Mouse (Mus musculus) kidney, embryonic 15.5 days (tissue): ENCODE measurements around the gene Lhfp. TPM values are rescaled to one million over a fixed set of nuclear protein-coding genes. Genes with fewer than 3 reads are reported as not detected.

Source experiments
- ATAC-seq: fragments of 200-750 bp; cut with Nextera tagmentation; replicated peaks from 2 replicates; pipeline ENCODE4 v1.8.0; 2017; ENCODE audit warnings: moderate TSS enrichment; ENCODE audit not compliant: low FRiP score
- H3K27ac ChIP-seq: fragments of 300-500 bp; sonication (generic); 2 replicates; pipeline ENCODE4 v1.5.1; 2015; ENCODE audit warnings: mild to moderate bottlenecking, inconsistent platforms
- H3K27me3 ChIP-seq: fragments of 300-500 bp; sonication (generic); 2 replicates; pipeline ENCODE4 v1.6.1; 2015; ENCODE audit warnings: inconsistent platforms
- H3K36me3 ChIP-seq: fragments of 300-500 bp; sonication (generic); 2 replicates; pipeline ENCODE4 v1.6.1; 2015; ENCODE audit warnings: inconsistent platforms
- H3K4me1 ChIP-seq: fragments of 300-500 bp; sonication (generic); 2 replicates; pipeline ENCODE4 v1.6.1; 2015; ENCODE audit warnings: inconsistent platforms
- H3K4me2 ChIP-seq: fragments of 300-500 bp; sonication (generic); 2 replicates; pipeline ENCODE4 v1.6.1; 2015; ENCODE audit warnings: moderate library complexity, mild to moderate bottlenecking, inconsistent platforms
- H3K4me3 ChIP-seq: fragments of 300-500 bp; sonication (generic); replicated peaks from 2 replicates; pipeline ENCODE4 v1.5.1; 2015; ENCODE audit warnings: mild to moderate bottlenecking, inconsistent platforms
- H3K9ac ChIP-seq: fragments of 300-500 bp; sonication (generic); 2 replicates; pipeline ENCODE4 v1.6.1; 2015; ENCODE audit warnings: mild to moderate bottlenecking, inconsistent platforms
- H3K9me3 ChIP-seq: fragments of 300-500 bp; sonication (generic); replicated peaks from 2 replicates; pipeline ENCODE4 v1.6.1; 2016; ENCODE audit warnings: inconsistent platforms
- WGBS: fragments of 180-500 bp; shearing (Covaris S2); methylation state at CpG from one replicate; pipeline ENCODE4 v1.1.7; 2015; ENCODE audit warnings: mixed read lengths; 5-methylcytosine and 5-hydroxymethylcytosine counted together
- polyA plus RNA-seq: library from polyadenylated mRNA; unstranded; fragments of >200 nt; fragmentation: Nextera tagmentation; extraction: Ambion mirVana; gene quantifications from 2 replicates; pipeline ENCODE4 v1.2.1, GENCODE M21; 2015

Gene Lhfp
- polyA plus RNA-seq, 1 experiment from 2014 or later, result 113 TPM

- 74% methylated on average over 3 of the region's 3 CpGs for WGBS
- Histone ChIP-seq H3K4me2 (no peak overlapping the region), H3K4me1 (no peaks in the 10 kb centered on the region), H3K9ac (no peak overlapping the region), H3K27me3 (no peaks in the 10 kb centered on the region), H3K9me3 (no peaks in the 10 kb centered on the region), H3K27ac (no peak overlapping the region), H3K36me3 (no peaks in the 10 kb centered on the region), H3K4me3 (no peak overlapping the region)
- no peak for ATAC-seq
These were observed 33.4 kb downstream of the Lhfp start for GRCm38 (mm10) chr3:53074761-53075160.

- H3K4me3 ChIP-seq, result no peak overlapping the region
- 93% methylated on average over 6 of the region's 6 CpGs for WGBS
- ATAC-seq, result no peak
- H3K4me2 ChIP-seq, result no peak overlapping the region
- H3K4me1 ChIP-seq, result no peaks in the 10 kb centered on the region
- no peaks in the 10 kb centered on the region for H3K36me3 ChIP-seq
- H3K27me3 ChIP-seq, result no peaks in the 10 kb centered on the region
- no peak overlapping the region for H3K9ac ChIP-seq
- H3K27ac ChIP-seq, result no peak overlapping the region
- H3K9me3 ChIP-seq, result no peaks in the 10 kb centered on the region
These were observed 39.0 kb downstream of the Lhfp start for GRCm38 (mm10) chr3:53080286-53080685.

GRCm38 (mm10) chr3:53080710-53081109 is 39.4 kb downstream of the Lhfp start:
- ATAC-seq, result no peak
- Histone ChIP-seq H3K9me3 (no peaks in the 10 kb centered on the region), H3K9ac (no peak overlapping the region), H3K4me1 (no peaks in the 10 kb centered on the region), H3K27me3 (no peaks in the 10 kb centered on the region), H3K4me2 (no peak overlapping the region), H3K27ac (no peak overlapping the region), H3K4me3 (no peak overlapping the region), H3K36me3 (no peaks in the 10 kb centered on the region)
- WGBS, result 90% methylated on average over 8 of the region's 8 CpGs

GRCm38 (mm10) chr3:53083717-53084116 is 42.4 kb downstream of the Lhfp start:
- H3K27me3 ChIP-seq, result no peaks in the 10 kb centered on the region
- H3K9ac ChIP-seq, result no peak overlapping the region
- no peak for ATAC-seq
- H3K4me3 ChIP-seq, result no peak overlapping the region
- peaks cover 9% of the 10 kb centered on the region; the same call in 1 of the 2 replicates for H3K4me1 ChIP-seq
- no peak overlapping the region for H3K4me2 ChIP-seq
- H3K36me3 ChIP-seq, result no peaks in the 10 kb centered on the region
- WGBS, result 73% methylated on average over 5 of the region's 5 CpGs
- H3K9me3 ChIP-seq, result no peaks in the 10 kb centered on the region
- no peak overlapping the region for H3K27ac ChIP-seq

- no peak overlapping the region for H3K27ac ChIP-seq
- no peak overlapping the region for H3K4me3 ChIP-seq
- H3K36me3 ChIP-seq, result no peaks in the 10 kb centered on the region
- no peak for ATAC-seq
- H3K9ac ChIP-seq, result no peak overlapping the region
- H3K4me1 ChIP-seq, result peaks cover 9% of the 10 kb centered on the region; the same call in 1 of the 2 replicates
- H3K9me3 ChIP-seq, result no peaks in the 10 kb centered on the region
- no peaks in the 10 kb centered on the region for H3K27me3 ChIP-seq
- no peak overlapping the region for H3K4me2 ChIP-seq
- WGBS, result 85% methylated on average over 8 of the region's 8 CpGs
These were observed 43.5 kb downstream of the Lhfp start for GRCm38 (mm10) chr3:53084806-53085205.

- no peaks in the 10 kb centered on the region for H3K9me3 ChIP-seq
These were observed 45.3 kb downstream of the Lhfp start for GRCm38 (mm10) chr3:53086481-53087155.

GRCm38 (mm10) chr3:53087156-53087805 is 46.0 kb downstream of the Lhfp start:
- no peak for ATAC-seq
- Histone ChIP-seq H3K9me3 (no peaks in the 10 kb centered on the region), H3K27ac (no peak overlapping the region), H3K4me2 (no peak overlapping the region), H3K27me3 (no peaks in the 10 kb centered on the region), H3K4me1 (peaks cover 9% of the 10 kb centered on the region; the same call in 1 of the 2 replicates), H3K4me3 (no peak overlapping the region), H3K36me3 (no peaks in the 10 kb centered on the region), H3K9ac (no peak overlapping the region)
- WGBS, result 51% methylated on average over 8 of the region's 8 CpGs

More at GRCm38 (mm10) chr3:53086481-53087155, 45.3 kb downstream of the Lhfp start:
- no peak for ATAC-seq
- H3K9ac ChIP-seq, result no peak overlapping the region
- no peak overlapping the region for H3K27ac ChIP-seq
- H3K27me3 ChIP-seq, result no peaks in the 10 kb centered on the region
- peaks cover 9% of the 10 kb centered on the region; the same call in 1 of the 2 replicates for H3K4me1 ChIP-seq
- 60% methylated on average over 7 of the region's 7 CpGs for WGBS
- H3K36me3 ChIP-seq, result no peaks in the 10 kb centered on the region
- no peak overlapping the region for H3K4me3 ChIP-seq
- no peak overlapping the region for H3K4me2 ChIP-seq

GRCm38 (mm10) chr3:53089921-53090320 is 48.6 kb downstream of the Lhfp start:
- Histone ChIP-seq H3K4me1 (peaks cover 9% of the 10 kb centered on the region; the same call in 1 of the 2 replicates), H3K4me2 (no peak overlapping the region), H3K9me3 (no peaks in the 10 kb centered on the region), H3K36me3 (no peaks in the 10 kb centered on the region), H3K9ac (no peak overlapping the region), H3K27ac (no peak overlapping the region), H3K4me3 (no peak overlapping the region), H3K27me3 (no peaks in the 10 kb centered on the region)
- ATAC-seq, result no peak
- 88% methylated on average over 2 of the region's 2 CpGs for WGBS

GRCm38 (mm10) chr3:53100210-53100609 is 58.9 kb downstream of the Lhfp start:
- H3K9me3 ChIP-seq, result no peaks in the 10 kb centered on the region
- no peak overlapping the region for H3K9ac ChIP-seq
- no peaks in the 10 kb centered on the region for H3K27me3 ChIP-seq
- WGBS, result 89% methylated on average over 3 of the region's 3 CpGs
- no peak overlapping the region for H3K4me2 ChIP-seq
- H3K27ac ChIP-seq, result no peak overlapping the region
- ATAC-seq, result no peak
- H3K4me3 ChIP-seq, result no peak overlapping the region
- H3K36me3 ChIP-seq, result no peaks in the 10 kb centered on the region
- H3K4me1 ChIP-seq, result peaks cover 34% of the 10 kb centered on the region

- 47% methylated on average over 6 of the region's 6 CpGs for WGBS
- no peak for ATAC-seq
- H3K4me2 ChIP-seq, result no peak overlapping the region
These were observed 59.5 kb downstream of the Lhfp start for GRCm38 (mm10) chr3:53100803-53101202.

GRCm38 (mm10) chr3:53101711-53102110 is 60.4 kb downstream of the Lhfp start:
- H3K4me3 ChIP-seq, result no peak overlapping the region
- H3K4me1 ChIP-seq, result peaks cover 28% of the 10 kb centered on the region
- ATAC-seq, result no peak
- WGBS, result 49% methylated on average over 6 of the region's 6 CpGs
- H3K36me3 ChIP-seq, result no peaks in the 10 kb centered on the region
- no peak overlapping the region for H3K27ac ChIP-seq
- no peaks in the 10 kb centered on the region for H3K9me3 ChIP-seq
- H3K27me3 ChIP-seq, result no peaks in the 10 kb centered on the region
- H3K9ac ChIP-seq, result no peak overlapping the region
- no peak overlapping the region for H3K4me2 ChIP-seq

More at GRCm38 (mm10) chr3:53100803-53101202, 59.5 kb downstream of the Lhfp start:
- H3K9ac ChIP-seq, result no peak overlapping the region
- no peak overlapping the region for H3K27ac ChIP-seq
- no peak overlapping the region for H3K4me3 ChIP-seq
- H3K4me1 ChIP-seq, result peaks cover 34% of the 10 kb centered on the region
- no peaks in the 10 kb centered on the region for H3K27me3 ChIP-seq
- H3K9me3 ChIP-seq, result no peaks in the 10 kb centered on the region
- H3K36me3 ChIP-seq, result no peaks in the 10 kb centered on the region

- H3K27ac ChIP-seq, result no peak overlapping the region
- no peaks in the 10 kb centered on the region for H3K9me3 ChIP-seq
- H3K27me3 ChIP-seq, result no peaks in the 10 kb centered on the region
- H3K9ac ChIP-seq, result no peak overlapping the region
- H3K4me1 ChIP-seq, result peaks cover 28% of the 10 kb centered on the region
- ATAC-seq, result no peak
- no peak overlapping the region for H3K4me3 ChIP-seq
- no peak overlapping the region for H3K4me2 ChIP-seq
- no peaks in the 10 kb centered on the region for H3K36me3 ChIP-seq
- WGBS, result 17% methylated on average over 5 of the region's 5 CpGs
These were observed 60.9 kb downstream of the Lhfp start for GRCm38 (mm10) chr3:53102131-53102756.
